Mouse (Mus musculus): ENCODE data around the gene Sergef. TPM values are rescaled to one million over a fixed set of nuclear protein-coding genes. Genes with fewer than 3 reads are reported as not detected.

The Sergef gene
- total RNA-seq, 2 experiments from 2014 or later: 22.1 to 22.9 TPM

Other genes starting within 250 kb of the Sergef start
- gene Kcnc1, start 243.3 kb downstream of the Sergef start, total RNA-seq (2021): under 1 TPM; 0.19 to 0.36 TPM
- gene Tph1, start 32.7 kb upstream of the Sergef start, total RNA-seq (2021): under 1 TPM in 1 of 2 experiments, not detected in 1; 0.45 TPM
- 1 to 10 TPM; 6.5 to 7.8 TPM for gene Saal1, start 70.9 kb upstream of the Sergef start, total RNA-seq (2021)
- gene Saa3, start 75.9 kb upstream of the Sergef start, total RNA-seq (2021): 1 to 10 TPM; 1.1 to 4.0 TPM
- gene Saa4, start 92.8 kb upstream of the Sergef start, total RNA-seq (2021): not detected
- gene Saa1, start 103.2 kb upstream of the Sergef start, total RNA-seq (2021): not detected
- gene Saa2, start 112.0 kb upstream of the Sergef start, total RNA-seq (2021): not detected
- 10 to 100 TPM; 23.9 to 26.5 TPM for gene Hps5, start 156.3 kb upstream of the Sergef start, total RNA-seq (2021)
- gene Gtf2h1, start 156.3 kb upstream of the Sergef start, total RNA-seq (2021): 10 to 100 TPM; 37.6 to 40.3 TPM
- gene Ldha, start 201.7 kb upstream of the Sergef start, total RNA-seq (2021): 100 to 1,000 TPM; 439 to 878 TPM
- gene Ldhc, start 221.4 kb upstream of the Sergef start, total RNA-seq (2021): not detected